Mouse (Mus musculus): Measurements from ENCODE around the gene Thumpd1. TPM values are rescaled to one million over a fixed set of nuclear protein-coding genes. Genes with fewer than 3 reads are reported as not detected.

The Thumpd1 gene
- polyA plus RNA-seq, 1 experiment from 2014 or later = 85.1 TPM

- Histone ChIP-seq H3K4me2 (replicated peaks) (no peak overlapping the region), H3K4me3 (replicated peaks) (no peak overlapping the region), H3K36me3 (no peaks in the 10 kb centered on the region), H3K27ac (no peak overlapping the region), H3K9ac (replicated peaks) (no peak overlapping the region), H3K9me3 (no peaks in the 10 kb centered on the region), H3K4me1 (replicated peaks) (no peaks in the 10 kb centered on the region), H3K27me3 (no peaks in the 10 kb centered on the region)
- WGBS = 89% methylated on average over 3 of the region's 3 CpGs
- ATAC-seq = no peak
Observed at GRCm38 (mm10) chr7:119667893-119668292, 52.7 kb downstream of the Thumpd1 start.

Other genes starting within 250 kb of the Thumpd1 start
- not detected in 2 replicates for gene Umod, start 241.5 kb downstream of the Thumpd1 start, polyA plus RNA-seq (2015; fragmentation: Nextera tagmentation; extraction: Ambion mirVana)
- not detected in 2 replicates for gene Acsm5, start 201.3 kb downstream of the Thumpd1 start, polyA plus RNA-seq (2015; fragmentation: Nextera tagmentation; extraction: Ambion mirVana)
- 0.12 and 0.15 TPM in 2 replicates for gene Pdilt, start 197.3 kb downstream of the Thumpd1 start, polyA plus RNA-seq (2015; fragmentation: Nextera tagmentation; extraction: Ambion mirVana)
- gene Acsm2, start 166.5 kb downstream of the Thumpd1 start, polyA plus RNA-seq (2015; fragmentation: Nextera tagmentation; extraction: Ambion mirVana) = not detected in 2 replicates
- gene Acsm1, start 113.8 kb downstream of the Thumpd1 start, polyA plus RNA-seq (2015; fragmentation: Nextera tagmentation; extraction: Ambion mirVana) = not detected in 2 replicates
- not detected in 2 replicates for gene Acsm4, start 30.8 kb downstream of the Thumpd1 start, polyA plus RNA-seq (2015; fragmentation: Nextera tagmentation; extraction: Ambion mirVana)
- gene Acsm3, start 40.1 kb upstream of the Thumpd1 start, polyA plus RNA-seq (2015; fragmentation: Nextera tagmentation; extraction: Ambion mirVana) = 0.11 and 0.12 TPM in 2 replicates
- 14.9 and 15.8 TPM in 2 replicates for gene Rexo5, start 73.2 kb upstream of the Thumpd1 start, polyA plus RNA-seq (2015; fragmentation: Nextera tagmentation; extraction: Ambion mirVana)
- 22.7 and 23.3 TPM in 2 replicates for gene Eri2, start 73.3 kb upstream of the Thumpd1 start, polyA plus RNA-seq (2015; fragmentation: Nextera tagmentation; extraction: Ambion mirVana)
- 17.3 and 17.9 TPM in 2 replicates for gene Lyrm1, start 175.1 kb upstream of the Thumpd1 start, polyA plus RNA-seq (2015; fragmentation: Nextera tagmentation; extraction: Ambion mirVana)
- 18.8 and 18.9 TPM in 2 replicates for gene Dcun1d3, start 175.5 kb upstream of the Thumpd1 start, polyA plus RNA-seq (2015; fragmentation: Nextera tagmentation; extraction: Ambion mirVana)